Mouse (Mus musculus): Measurements from ENCODE around the gene Dsn1. TPM values are rescaled to one million over a fixed set of nuclear protein-coding genes. Genes with fewer than 3 reads are reported as not detected.

Gene Dsn1
- polyA plus RNA-seq, 1 experiment = 40.8 TPM

- H3K4me3 ChIP-seq (ENCODE audit: low read depth, low read length) = no peak overlapping the region
- H3K4me1 ChIP-seq (ENCODE audit: control insufficient read depth, insufficient read depth, low read length) = peaks cover 5% of the 10 kb centered on the region
- no peaks in the 10 kb centered on the region for H3K36me3 ChIP-seq (ENCODE audit: control insufficient read depth, insufficient read depth, low read length, poor library complexity, severe bottlenecking)
- TF ChIP-seq POLR2A (IDR thresholded peaks at IDR 0.05; ENCODE audit: insufficient read depth, low read length) = no peak
- no peak for TF ChIP-seq CTCF (IDR thresholded peaks at IDR 0.05; ENCODE audit: low read depth, low read length)
- no peak overlapping the region for H3K27ac ChIP-seq (ENCODE audit: insufficient read depth, low read length)
- H3K9me3 ChIP-seq (replicated peaks; ENCODE audit: control insufficient read depth, insufficient read depth, low read length, poor library complexity, severe bottlenecking) = no peaks in the 10 kb centered on the region
- H3K27me3 ChIP-seq (ENCODE audit: control insufficient read depth, insufficient read depth, low read length, poor library complexity, severe bottlenecking) = no peaks in the 10 kb centered on the region
- H3K9ac ChIP-seq (ENCODE audit: low read depth, poor library complexity, severe bottlenecking) = no peak overlapping the region
Observed at GRCm38 (mm10) chr2:157052448-157052847, 45.5 kb upstream of the Dsn1 start.

GRCm38 (mm10) chr2:157049831-157050243 is 42.9 kb upstream of the Dsn1 start:
- Histone ChIP-seq H3K27ac (ENCODE audit: insufficient read depth, low read length) (no peak overlapping the region), H3K36me3 (ENCODE audit: control insufficient read depth, insufficient read depth, low read length, poor library complexity, severe bottlenecking) (no peaks in the 10 kb centered on the region)

DNA sequence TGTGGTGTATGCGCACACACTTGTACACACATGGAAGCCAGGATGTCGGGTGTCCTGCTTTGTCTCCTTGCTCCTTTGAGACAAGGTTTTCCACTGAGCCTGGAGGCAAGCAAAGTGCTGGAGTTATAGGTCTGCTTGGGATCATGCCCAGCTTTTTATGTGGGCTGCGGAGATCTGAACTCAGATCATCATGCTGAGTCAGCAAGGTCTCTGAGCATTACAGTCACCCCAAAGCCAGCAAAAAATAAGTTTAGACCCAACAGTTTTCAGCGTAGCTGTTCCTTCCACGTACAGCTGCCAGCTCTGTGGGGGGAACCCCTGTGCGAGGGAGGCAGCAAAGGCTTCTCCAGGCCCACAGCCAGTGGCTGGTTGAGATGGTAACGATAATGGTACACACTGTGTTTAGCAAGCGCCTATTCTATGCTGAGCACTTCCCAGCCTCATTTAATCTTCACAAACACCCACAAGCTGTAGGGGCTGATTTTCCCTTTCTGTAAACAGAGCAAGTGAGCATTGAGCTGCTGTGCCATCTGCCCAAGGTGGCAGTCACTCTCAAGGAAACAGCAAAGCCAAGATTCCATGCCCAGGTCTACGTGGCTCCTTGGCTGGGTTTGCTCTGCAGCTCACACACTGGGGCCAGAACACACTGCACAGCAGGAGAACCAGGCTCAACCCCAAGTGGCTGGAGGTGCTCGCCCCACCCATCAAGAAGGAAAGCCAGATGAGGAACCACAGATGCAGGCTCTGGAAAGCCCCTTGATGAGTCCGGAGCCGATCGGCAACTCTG is 41.6 kb upstream of the Dsn1 start:
- Histone ChIP-seq H3K9ac (ENCODE audit: low read depth, poor library complexity, severe bottlenecking) (no peak overlapping the region), H3K4me1 (ENCODE audit: control insufficient read depth, insufficient read depth, low read length) (peaks cover 3% of the 10 kb centered on the region), H3K9me3 (replicated peaks; ENCODE audit: control insufficient read depth, insufficient read depth, low read length, poor library complexity, severe bottlenecking) (peaks cover 4% of the 10 kb centered on the region; the same call in 1 of the 2 replicates), H3K36me3 (ENCODE audit: control insufficient read depth, insufficient read depth, low read length, poor library complexity, severe bottlenecking) (no peaks in the 10 kb centered on the region), H3K4me3 (ENCODE audit: low read depth, low read length) (no peak overlapping the region), H3K27ac (ENCODE audit: insufficient read depth, low read length) (no peak overlapping the region), H3K27me3 (ENCODE audit: control insufficient read depth, insufficient read depth, low read length, poor library complexity, severe bottlenecking) (no peaks in the 10 kb centered on the region)
- TF ChIP-seq EP300 (IDR thresholded peaks at IDR 0.05; ENCODE audit: insufficient read depth, low read depth, low read length) = no peak
- TF ChIP-seq POLR2A (IDR thresholded peaks at IDR 0.05; ENCODE audit: insufficient read depth, low read length) = no peak
- no peak for TF ChIP-seq CTCF (IDR thresholded peaks at IDR 0.05; ENCODE audit: low read depth, low read length)

More at GRCm38 (mm10) chr2:157049831-157050243, 42.9 kb upstream of the Dsn1 start:
- Histone ChIP-seq H3K4me3 (ENCODE audit: low read depth, low read length) (no peak overlapping the region), H3K9me3 (replicated peaks; ENCODE audit: control insufficient read depth, insufficient read depth, low read length, poor library complexity, severe bottlenecking) (peaks cover 4% of the 10 kb centered on the region; the same call in 1 of the 2 replicates), H3K9ac (ENCODE audit: low read depth, poor library complexity, severe bottlenecking) (no peak overlapping the region), H3K4me1 (ENCODE audit: control insufficient read depth, insufficient read depth, low read length) (peaks cover 3% of the 10 kb centered on the region), H3K27me3 (ENCODE audit: control insufficient read depth, insufficient read depth, low read length, poor library complexity, severe bottlenecking) (no peaks in the 10 kb centered on the region)
- TF ChIP-seq EP300 (IDR thresholded peaks at IDR 0.05; ENCODE audit: insufficient read depth, low read depth, low read length) = no peak
- TF ChIP-seq POLR2A (IDR thresholded peaks at IDR 0.05; ENCODE audit: insufficient read depth, low read length) = no peak
- TF ChIP-seq CTCF (IDR thresholded peaks at IDR 0.05; ENCODE audit: low read depth, low read length) = no peak

- H3K9me3 ChIP-seq (replicated peaks; ENCODE audit: control insufficient read depth, insufficient read depth, low read length, poor library complexity, severe bottlenecking) = peaks cover 4% of the 10 kb centered on the region; the same call in 1 of the 2 replicates
- no peak overlapping the region for H3K9ac ChIP-seq (ENCODE audit: low read depth, poor library complexity, severe bottlenecking)
- H3K27ac ChIP-seq (ENCODE audit: insufficient read depth, low read length) = no peak overlapping the region
- no peaks in the 10 kb centered on the region for H3K36me3 ChIP-seq (ENCODE audit: control insufficient read depth, insufficient read depth, low read length, poor library complexity, severe bottlenecking)
- no peaks in the 10 kb centered on the region for H3K27me3 ChIP-seq (ENCODE audit: control insufficient read depth, insufficient read depth, low read length, poor library complexity, severe bottlenecking)
- H3K4me1 ChIP-seq (ENCODE audit: control insufficient read depth, insufficient read depth, low read length) = no peaks in the 10 kb centered on the region
- no peak for TF ChIP-seq CTCF (IDR thresholded peaks at IDR 0.05; ENCODE audit: low read depth, low read length)
- no peak for TF ChIP-seq EP300 (IDR thresholded peaks at IDR 0.05; ENCODE audit: insufficient read depth, low read depth, low read length)
- TF ChIP-seq POLR2A (IDR thresholded peaks at IDR 0.05; ENCODE audit: insufficient read depth, low read length) = no peak
- no peak overlapping the region for H3K4me3 ChIP-seq (ENCODE audit: low read depth, low read length)
Observed at GRCm38 (mm10) chr2:157046956-157047355, 40.0 kb upstream of the Dsn1 start.

GRCm38 (mm10) chr2:157045932-157046331 is 39.0 kb upstream of the Dsn1 start:
- H3K9ac ChIP-seq (ENCODE audit: low read depth, poor library complexity, severe bottlenecking) = no peak overlapping the region
- no peak overlapping the region for H3K27ac ChIP-seq (ENCODE audit: insufficient read depth, low read length)
- no peaks in the 10 kb centered on the region for H3K4me1 ChIP-seq (ENCODE audit: control insufficient read depth, insufficient read depth, low read length)
- H3K9me3 ChIP-seq (replicated peaks; ENCODE audit: control insufficient read depth, insufficient read depth, low read length, poor library complexity, severe bottlenecking) = peaks cover 4% of the 10 kb centered on the region; the same call in 1 of the 2 replicates
- no peaks in the 10 kb centered on the region for H3K36me3 ChIP-seq (ENCODE audit: control insufficient read depth, insufficient read depth, low read length, poor library complexity, severe bottlenecking)
- no peaks in the 10 kb centered on the region for H3K27me3 ChIP-seq (ENCODE audit: control insufficient read depth, insufficient read depth, low read length, poor library complexity, severe bottlenecking)
- TF ChIP-seq POLR2A (IDR thresholded peaks at IDR 0.05; ENCODE audit: insufficient read depth, low read length) (no peak), CTCF (IDR thresholded peaks at IDR 0.05; ENCODE audit: low read depth, low read length) (no peak), EP300 (IDR thresholded peaks at IDR 0.05; ENCODE audit: insufficient read depth, low read depth, low read length) (no peak)
- H3K4me3 ChIP-seq (ENCODE audit: low read depth, low read length) = no peak overlapping the region

DNA sequence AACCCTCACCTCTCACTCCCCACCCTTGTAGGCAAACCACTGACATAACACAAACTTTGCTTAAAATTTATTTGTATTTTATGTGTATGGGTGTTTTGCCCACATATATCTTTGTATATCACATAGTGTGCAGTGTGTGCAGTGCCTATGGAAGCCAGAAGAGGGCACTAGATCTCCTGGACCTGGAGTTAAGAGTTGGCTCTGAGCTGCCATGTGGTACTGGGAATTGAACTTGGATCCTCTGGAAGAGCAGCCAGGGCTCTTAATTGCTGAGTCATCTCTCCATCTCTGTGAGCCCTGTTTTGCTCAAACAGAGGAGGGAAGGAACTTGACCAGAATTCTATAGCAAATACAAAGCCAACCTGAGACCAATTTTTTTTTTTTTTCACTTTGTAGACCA is 37.0 kb upstream of the Dsn1 start:
- Histone ChIP-seq H3K9me3 (replicated peaks; ENCODE audit: control insufficient read depth, insufficient read depth, low read length, poor library complexity, severe bottlenecking) (peaks cover 4% of the 10 kb centered on the region; the same call in 1 of the 2 replicates), H3K27me3 (ENCODE audit: control insufficient read depth, insufficient read depth, low read length, poor library complexity, severe bottlenecking) (no peaks in the 10 kb centered on the region), H3K36me3 (ENCODE audit: control insufficient read depth, insufficient read depth, low read length, poor library complexity, severe bottlenecking) (no peaks in the 10 kb centered on the region), H3K4me3 (ENCODE audit: low read depth, low read length) (no peak overlapping the region), H3K27ac (ENCODE audit: insufficient read depth, low read length) (no peak overlapping the region), H3K9ac (ENCODE audit: low read depth, poor library complexity, severe bottlenecking) (no peak overlapping the region), H3K4me1 (ENCODE audit: control insufficient read depth, insufficient read depth, low read length) (peaks cover 2% of the 10 kb centered on the region)
- TF ChIP-seq CTCF (IDR thresholded peaks at IDR 0.05; ENCODE audit: low read depth, low read length) (peak; percentile 52), POLR2A (IDR thresholded peaks at IDR 0.05; ENCODE audit: insufficient read depth, low read length) (no peak), EP300 (IDR thresholded peaks at IDR 0.05; ENCODE audit: insufficient read depth, low read depth, low read length) (no peak)
